Mouse (Mus musculus) pancreas, adult 10 weeks (tissue): Measurements from ENCODE around the gene Nsmce4a. TPM values are rescaled to one million over a fixed set of nuclear protein-coding genes. Genes with fewer than 3 reads are reported as not detected.

Experiments used
- polyA plus RNA-seq: library from polyadenylated mRNA; stranded (reverse); fragments of 350-450 nt; fragmentation: Illumina TruSeq; extraction: RNeasy Lipid Tissue Mini Kit (QIAGEN cat#74804); gene quantifications from one replicate; pipeline ENCODE4 v1.2.3, GENCODE M21; 2015; ENCODE audit warnings: low read depth, low replicate concordance; ENCODE audit not compliant: insufficient read depth

Nsmce4a gene
- 12.8 TPM for polyA plus RNA-seq

DNA sequence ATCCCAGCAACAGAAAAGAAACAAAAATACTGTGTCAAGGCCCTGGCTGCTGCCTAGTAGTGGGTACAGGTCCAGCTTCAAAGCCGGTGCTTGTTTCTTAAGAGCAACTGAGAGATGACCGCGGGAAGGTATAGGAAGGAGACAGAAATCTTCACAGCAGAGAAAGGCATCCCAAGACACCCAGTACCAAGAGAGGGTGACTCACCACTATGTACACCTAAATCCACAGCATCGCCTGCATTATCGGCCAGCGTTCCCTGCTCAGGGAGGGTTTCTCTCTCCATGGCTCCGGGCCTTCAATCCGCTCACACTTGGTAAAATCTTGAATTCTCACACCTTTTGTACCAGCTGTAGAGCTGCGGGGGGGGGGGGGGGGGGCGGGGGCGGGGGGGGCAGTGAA is at the start of gene Nsmce4a:
Gene Nsmce4a (minus strand): TSS at position 298 of the 400 bp plus-strand sequence.

DNA sequence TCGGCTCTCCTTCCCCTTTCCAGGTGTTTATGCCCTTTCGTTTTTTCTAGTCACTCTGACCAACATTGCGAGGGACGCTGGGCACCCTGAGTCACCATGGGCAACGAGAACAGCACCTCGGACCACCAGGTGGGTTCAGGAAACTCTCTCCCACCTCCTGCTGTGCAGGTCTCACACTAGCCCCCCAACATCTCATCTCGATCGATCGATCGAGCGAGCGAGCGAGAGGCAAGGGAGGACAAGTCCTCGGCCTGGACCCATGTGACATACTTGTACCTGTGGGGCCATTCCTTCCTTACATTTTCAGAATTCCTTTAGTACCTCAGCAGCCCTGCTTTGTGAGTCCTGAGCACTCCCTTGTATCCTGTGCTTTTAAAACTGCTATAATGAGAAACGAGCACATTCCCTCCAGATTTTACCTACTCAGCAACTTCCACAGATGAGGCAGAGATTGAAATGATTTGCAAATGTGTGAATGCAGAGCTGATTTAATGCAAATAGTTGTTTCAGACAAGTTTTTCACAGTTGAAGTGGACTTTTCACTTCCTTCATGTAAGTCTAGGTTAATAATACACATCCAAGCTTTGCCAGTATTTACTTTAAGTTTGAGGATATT is 4.6 kb upstream of the Nsmce4a start, which contains the start of gene Tacc2:
Gene Tacc2 (plus strand): TSS at position 51 of the 616 bp plus-strand sequence.

DNA sequence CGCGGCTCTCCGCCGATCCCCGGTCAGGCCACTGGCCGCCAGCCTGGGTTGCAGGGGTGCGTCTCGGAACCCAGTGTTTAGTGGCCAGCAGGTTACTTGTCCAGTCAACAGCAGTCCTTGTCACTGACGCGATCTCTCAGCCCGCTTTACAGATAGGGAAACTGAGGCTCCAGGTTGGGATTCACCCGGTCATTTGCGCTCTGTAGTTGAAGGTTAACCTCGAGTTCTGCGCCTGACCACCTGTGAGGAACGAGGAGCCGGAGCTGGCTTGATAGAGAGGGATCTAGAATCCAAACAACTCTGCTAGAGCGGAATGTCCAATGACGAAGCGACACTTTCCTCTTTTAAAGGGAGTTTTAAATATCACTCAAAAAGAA is 52.9 kb downstream of the Nsmce4a start, which contains the start of gene Ate1:
Gene Ate1 (minus strand): TSS at position 321 of the 377 bp plus-strand sequence.

Other genes with a start within 250 kb of the Nsmce4a start
- gene Ate1, start 52.7 kb downstream of the Nsmce4a start, polyA plus RNA-seq: 4.9 TPM
- 14.1 TPM for gene Tacc2, start 4.3 kb upstream of the Nsmce4a start, polyA plus RNA-seq
- gene Btbd16, start 201.0 kb upstream of the Nsmce4a start, polyA plus RNA-seq: not detected